Mouse (Mus musculus): ENCODE data around the gene Etv5.

Gene Etv5

DNA sequence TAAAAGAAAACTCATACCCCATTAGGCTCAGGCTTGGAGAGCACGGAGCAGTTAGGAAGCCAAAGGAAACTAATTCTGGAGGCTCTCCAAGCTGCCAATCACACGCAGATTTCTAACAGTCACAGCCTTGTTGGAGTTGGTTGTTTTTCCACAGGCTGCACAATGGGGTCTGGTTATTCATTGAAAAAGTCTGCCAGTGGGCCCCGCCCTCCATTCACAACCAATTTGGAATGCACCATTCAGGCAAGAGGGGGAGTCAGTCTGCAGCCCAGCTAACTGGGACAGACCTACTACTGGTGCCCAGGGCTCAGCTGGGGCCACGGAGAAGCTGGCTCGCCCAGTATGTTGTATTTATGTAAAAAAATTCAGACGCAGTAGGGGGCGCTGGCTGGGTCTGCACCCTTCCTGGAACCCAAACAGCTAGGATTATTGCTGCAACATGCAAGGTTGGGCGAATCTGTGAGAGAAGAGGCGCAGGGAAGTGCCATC, 10.6 kb downstream of the Etv5 start:
- DNase-seq, result peak; percentile 74

DNA sequence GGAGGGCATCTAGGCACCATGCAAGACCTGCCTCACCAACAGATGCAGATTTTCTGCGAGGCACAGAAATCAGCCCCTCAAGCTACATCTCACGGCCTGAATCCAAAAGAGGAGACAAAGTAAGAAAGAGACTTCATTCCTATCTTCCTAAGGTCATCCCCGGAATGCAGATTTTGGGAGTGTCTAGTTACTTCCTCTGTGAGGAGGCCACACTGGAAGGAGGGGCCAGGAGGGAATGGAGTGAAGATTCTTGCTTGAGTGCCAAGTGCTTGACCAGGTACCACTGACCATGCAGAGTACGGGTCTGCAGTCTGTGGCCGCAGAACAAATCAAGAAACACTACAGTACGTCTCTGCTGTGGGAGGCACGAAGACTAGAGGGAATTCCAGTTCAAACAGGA, 12.7 kb downstream of the Etv5 start:
- DNase-seq, result no peak

DNA sequence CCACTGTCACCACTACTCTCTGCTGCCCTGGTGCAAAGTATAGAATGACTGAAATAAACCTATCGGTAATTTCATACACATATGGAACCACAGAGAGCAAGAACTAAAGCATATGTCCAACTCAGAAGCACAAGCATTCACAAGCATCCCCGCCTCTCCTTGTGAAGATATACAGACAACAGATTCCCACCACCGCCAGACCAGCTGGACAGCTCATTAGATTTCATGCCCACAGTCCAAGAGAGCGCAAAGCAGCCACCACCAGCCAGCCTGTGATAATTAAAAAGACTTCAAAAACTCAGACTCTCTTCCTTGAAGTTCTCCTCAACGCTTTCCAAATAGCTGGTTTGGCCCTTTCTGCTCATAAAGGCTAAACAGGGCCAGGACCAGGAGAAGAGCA, 17.3 kb downstream of the Etv5 start:
- DNase-seq, result no peak

DNA sequence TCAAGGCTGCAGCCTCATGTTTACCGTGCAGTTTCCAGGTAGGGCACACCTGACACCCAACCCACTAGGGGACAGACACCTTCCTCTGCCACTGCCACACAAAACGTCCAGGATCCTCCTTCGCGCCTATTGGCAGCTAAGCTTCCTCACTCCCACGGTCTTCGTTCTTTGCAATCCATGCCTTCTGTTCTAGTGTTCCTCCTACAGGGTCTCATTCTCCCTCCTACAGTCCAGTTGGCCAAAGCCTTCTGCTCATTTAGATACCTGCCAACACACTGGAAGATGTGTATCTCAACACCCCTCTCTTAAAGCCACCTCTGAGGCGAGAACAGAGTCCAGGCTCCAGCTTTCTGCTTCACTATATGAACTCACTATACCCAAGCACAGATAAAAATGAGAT, 21.6 kb downstream of the Etv5 start:
- DNase-seq, result no peak

DNA sequence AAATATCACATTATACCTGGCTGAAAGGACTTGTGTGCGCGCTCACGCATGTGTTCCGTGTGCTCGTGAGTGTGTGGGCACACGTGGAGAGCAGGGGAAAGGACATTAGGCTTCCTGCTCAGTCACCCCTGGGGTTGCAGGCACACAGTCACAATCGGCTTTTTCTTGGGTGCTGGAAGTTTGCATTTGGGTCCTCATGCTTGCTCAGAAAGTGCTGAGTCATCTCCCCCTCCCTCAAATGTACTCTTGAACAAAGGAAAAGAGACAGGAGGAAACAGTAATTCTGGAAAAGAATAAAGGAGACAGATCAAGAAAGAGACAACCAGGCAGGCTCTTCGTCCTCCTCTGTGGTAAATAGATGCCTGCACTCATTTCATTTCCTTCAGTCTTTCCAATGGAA, 22.5 kb downstream of the Etv5 start:
- no peak for DNase-seq

DNA sequence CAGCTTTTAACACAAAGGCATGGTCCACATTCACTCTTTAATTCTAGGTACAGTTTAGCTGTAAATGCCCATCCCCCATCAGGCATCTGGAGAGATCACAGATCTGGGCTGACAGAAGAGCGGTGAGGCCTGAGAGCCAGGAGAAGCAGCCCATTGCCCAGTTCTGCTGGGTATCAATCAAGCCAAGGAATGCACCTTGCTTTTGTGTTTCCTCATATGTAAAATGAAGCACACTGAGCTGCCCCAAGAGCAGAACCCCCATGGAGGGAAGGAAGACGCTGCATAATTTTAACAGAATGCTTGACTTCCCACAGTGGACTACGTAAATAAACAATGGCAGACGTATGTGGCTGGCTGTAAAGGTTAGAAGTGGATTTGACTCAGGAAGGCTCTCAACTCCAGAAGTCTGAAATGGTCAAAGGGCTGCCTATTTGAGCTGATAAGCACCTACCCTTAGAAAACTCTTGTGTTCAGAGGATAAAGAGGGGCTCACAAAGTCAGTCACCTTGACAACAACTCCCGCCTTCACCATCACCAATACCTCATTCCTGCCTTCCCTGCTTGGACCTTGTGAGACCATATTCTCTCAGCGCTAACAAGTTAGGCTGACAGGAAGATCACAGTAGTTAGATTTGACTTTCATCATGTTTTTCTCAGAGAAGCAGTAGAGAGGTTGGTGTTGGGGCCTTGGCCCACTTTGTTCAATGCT, 23.2 kb downstream of the Etv5 start:
- no peak for DNase-seq

DNA sequence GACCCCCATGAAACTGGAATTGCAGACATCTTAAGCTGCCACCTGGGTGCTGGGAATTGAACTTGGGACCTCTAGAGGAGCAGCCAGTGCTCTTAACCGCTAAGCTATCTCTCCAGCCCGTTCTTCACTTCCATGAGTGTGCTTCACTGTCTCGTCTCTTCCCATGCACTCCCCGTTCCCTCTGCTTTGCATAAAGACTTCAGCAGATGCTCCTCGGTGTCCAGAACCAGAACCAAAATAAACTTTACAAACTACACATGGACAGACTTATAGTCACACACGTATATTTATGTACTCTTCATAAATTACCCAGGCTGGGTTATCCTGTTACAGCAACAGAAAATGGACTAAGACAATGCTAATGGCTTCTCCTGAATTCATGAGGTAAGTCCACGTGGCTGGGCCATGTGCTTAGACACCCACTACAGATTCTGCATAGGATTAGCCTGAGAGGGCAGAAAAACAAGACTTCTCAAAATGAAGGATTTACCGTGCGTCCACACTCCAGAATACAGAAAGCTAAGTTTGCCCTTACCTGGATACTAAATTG, 25.2 kb downstream of the Etv5 start:
- DNase-seq, result no peak

DNA sequence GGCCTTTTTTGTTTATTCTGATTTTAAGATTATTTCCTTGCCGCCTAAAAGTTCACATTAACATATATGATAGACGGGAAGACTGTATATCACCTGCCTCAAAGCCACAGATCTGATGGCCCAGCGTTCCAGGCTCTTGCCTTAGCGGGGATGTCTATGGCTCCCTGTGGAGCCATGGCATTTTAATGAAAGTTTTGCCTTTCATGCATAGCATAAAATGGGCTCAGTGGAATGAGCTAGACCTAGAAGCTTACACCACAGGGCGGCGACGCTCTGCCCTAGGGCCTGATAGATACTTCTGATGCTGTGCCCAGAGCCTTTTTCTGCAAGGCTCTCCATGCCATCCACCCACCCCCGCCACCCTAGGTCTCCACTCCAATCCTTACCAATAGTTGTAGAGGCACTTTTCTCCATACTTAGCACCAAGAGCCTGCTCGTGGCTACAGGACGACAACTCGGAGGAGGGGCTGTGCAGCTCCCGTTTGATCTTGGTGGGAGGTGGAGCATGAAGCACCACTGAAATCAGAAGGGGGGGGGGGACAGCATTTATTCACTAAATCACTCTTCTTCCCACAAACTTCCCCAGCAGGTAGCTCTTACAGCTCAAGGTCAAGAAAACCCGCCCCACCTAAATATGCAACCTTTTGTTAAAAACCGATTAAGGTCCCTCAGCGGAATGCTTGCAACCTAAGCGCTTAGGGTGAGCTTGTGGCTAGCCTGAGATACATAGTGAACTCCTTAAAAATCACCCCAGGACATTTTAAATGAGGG, 26.9 kb downstream of the Etv5 start:
- no peak for DNase-seq

DNA sequence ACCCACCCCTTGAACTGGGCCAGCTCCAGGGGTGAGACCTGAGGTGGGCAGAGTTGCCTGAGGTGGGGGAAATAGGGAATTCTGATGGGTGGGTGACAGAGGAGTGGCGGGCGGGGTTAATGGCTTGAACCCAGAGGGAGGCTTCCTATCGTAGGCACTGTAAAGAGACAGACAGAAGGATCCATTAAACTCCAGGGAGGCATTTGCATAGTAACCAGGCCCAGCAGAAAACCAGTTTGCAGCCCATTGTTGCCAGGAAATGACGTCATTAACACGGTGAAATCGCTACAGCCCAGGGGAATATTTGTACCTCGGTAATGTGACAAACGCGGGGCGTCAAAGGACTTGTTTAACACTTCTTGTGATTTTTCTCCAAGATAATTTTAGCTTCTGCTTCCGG, 27.8 kb downstream of the Etv5 start:
- DNase-seq, result no peak

DNA sequence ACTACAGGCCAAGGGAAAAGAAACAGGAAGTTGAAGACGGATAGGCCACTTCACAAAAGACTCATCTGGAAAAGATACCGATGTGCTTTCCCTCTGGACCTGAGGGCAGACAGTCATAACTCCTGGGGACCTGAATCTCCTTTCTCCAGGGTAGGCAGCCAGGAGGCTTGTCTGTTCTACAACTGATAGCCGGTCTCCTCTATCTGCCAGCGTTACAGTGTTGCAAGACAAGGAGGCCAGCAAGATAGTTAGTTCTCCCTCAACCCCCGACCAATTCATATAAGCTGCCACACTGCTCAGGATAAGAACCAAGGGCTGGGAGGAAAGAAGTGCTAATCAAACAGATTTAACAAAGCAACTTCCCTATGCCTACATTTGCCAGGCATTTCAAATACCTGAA, 29.5 kb downstream of the Etv5 start:
- DNase-seq, result no peak

DNA sequence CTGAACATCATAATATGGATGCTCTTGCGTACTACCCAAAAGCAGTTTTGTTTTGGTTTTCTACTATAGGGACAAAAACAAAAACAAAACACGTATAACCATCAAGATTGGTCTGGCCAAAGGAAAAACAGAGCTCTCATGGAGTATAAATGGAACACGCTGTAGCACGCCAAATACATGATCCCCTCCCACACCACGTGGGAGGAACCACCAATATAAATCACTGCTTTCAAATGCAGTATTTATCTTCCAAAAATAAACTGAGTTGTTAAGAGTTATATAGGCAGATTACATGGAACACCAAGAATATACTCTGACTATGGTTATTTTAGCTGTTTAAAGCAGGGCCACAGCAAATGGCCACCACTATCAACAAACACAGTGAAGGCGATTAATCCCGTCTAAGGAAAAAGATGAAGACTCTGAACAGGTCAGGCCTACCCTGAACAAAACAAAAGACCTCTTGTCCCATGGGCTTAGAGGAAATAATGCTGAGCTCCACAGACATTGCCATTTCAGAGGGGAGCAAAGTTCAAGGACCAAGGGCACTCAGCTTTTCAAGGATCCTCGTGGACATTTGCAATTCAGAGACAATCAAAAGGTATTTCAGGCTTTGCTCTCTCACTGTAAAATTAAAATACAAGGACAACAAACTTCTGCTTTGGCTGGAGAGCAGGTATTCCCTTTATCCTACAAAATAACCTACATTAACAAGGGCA, 30.7 kb downstream of the Etv5 start:
- DNase-seq, result no peak

DNA sequence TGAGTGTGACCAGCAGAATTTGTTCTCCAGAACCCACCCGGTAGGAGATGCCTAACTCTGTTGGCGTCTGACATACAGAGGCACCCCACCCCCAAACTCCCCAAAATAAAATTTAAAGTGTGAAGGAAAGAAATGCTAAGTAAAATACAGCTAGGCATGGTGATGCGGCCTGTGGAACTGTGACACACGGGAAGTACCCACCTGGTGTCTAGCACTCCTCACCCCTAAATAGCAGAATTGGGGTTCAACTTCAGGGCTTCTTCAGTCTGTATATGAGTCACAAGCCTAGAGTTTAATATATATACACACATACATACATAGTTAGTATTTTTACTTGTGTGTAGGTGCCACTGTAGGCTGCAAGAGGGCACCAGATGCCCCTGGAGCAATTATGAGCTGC, 32.8 kb downstream of the Etv5 start:
- DNase-seq, result no peak

DNA sequence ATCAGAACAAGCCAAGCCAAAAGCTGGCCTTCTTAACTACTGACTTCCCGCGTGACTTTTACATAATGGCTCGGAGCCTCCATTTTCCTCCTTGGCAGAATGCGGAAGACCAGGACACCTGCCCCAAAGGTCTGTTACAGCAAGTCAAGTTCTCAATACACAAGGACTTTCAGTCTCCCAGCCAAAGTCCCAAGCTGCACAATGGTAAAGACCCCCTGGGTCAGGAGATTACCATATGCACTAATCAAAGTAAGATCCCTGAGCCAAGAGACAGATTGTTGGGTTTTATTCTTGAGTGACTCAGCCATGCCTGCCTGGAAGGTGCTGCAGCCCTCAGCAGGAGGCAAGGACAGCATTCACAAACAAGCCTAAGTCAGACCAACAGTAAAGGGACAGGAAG, 33.5 kb downstream of the Etv5 start:
- DNase-seq, result peak; percentile 66

DNA sequence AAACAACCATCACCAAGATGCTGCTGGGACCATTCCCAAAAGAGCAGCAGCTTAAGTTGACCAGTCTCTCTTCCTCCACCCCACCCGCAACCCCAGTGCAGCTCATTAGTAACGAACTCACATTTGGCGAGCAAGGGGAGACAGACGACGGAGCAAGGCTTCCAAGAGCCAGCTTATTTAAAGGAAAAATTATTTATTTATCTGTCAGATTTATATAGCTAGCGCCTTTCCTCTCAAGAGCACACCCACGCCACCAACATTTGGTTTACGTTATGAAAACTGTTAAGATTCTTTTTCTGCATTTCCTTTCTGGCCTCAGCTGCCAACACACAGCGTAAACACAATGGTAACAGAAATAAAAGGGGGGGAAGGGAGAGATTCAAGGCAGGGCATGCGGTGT, 34.0 kb downstream of the Etv5 start:
- peak; percentile 22 for DNase-seq

DNA sequence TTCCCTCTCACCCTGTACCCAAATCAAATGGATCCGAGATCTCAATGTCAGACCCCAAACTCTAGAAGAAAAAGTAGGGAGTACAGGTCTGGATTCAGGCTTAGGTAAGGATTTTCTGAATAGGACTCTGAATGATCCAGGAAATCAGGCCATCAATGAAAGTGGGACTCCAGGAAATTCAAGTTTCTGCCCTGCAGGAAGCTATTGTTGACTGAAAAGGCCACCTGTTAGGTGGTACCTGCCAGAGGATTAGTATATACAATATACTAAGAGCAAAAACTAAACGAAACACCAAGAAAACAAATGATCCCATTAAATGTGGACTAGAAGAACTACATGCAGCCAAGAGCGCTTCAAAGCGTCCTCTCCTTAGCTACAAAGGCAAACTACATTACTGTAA, 35.8 kb downstream of the Etv5 start:
- DNase-seq, result no peak

DNA sequence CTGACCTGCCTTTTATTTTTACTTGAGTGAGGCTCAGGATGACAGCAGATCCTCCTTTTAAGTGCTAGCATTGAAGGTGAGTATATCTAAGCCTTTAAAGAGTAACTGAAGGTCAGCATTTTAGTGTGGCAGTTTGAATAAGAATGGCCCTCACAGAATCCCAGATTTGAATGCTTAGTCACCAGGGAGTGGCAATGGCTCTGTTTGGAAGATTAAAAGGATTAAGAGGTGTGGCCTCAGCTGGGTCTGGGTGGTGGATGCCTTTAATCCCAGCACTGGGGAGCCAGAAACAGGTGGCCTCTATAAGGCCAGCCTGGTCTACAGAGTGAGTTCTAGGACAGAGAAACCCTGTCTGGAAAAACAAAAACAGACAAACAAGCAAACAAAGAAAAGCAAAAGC, 36.9 kb downstream of the Etv5 start:
- no peak for DNase-seq

DNA sequence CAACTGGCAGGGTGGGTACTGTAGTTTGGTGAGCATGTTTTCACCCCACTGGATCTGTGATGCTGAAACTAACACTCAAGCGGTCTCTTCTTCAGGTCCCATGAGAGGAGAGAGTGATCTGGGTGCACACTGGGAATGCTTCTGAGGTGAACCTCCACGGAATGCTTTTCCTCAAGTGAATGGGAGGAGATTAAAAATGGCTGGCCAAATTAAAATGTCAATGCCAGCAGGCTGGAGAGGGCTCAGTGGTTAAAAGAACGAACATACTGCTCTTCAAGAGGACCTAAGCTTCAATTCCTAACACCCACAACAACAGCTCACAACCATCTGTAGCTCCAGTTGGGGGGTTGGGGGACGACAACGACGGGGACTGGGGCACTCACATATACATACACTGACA, 39.3 kb downstream of the Etv5 start:
- DNase-seq, result no peak

DNA sequence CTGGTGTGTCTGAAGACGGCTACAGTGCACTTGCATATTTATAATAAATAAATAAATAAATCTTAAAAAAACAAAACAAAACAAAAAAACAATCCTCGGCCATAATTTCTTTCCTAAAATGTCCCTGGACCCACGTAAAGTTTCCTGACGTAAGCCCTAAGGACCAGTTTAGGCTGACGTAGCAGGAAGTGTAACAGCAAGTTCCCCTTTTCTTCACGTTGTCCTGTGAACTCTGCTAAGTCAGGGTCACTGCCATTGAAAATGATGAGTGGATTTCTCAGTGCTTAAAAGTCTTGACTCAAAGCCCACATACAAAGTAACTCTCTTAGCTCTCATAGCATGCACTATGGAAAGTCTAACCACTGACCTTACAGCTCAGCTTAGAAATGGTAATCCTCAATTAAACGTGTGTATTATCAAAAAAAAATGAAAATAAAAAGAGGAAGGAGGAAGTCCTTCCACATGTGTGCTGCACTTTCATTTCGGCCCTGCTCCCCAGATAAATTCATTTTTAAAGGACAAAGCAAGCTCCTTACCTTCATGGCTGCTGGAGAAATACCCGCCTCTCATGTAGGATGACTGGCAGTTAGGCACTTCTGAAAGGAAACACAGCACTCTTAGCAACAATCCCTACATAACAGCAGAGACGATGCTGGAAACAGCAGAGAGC, 40.6 kb downstream of the Etv5 start:
- DNase-seq, result no peak

DNA sequence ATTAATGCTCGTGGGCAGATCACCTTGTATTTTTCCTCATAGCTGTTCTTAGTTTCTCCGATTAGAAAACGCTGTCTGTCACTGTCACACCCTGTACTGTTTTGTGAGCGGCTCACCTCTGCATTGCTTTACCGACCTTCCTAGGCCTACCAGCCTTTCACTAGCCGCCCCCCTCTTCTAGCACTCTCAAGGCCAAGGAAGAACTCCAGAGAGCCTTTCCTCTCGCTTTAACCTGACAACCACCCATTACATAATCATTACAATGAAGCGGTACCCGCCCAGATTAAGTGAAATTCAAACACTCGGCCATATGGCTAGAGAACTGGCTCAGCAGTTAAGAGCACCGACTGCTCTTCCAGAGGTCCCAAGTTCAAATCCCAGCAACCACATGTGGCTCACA, 41.2 kb downstream of the Etv5 start:
- DNase-seq, result no peak

DNA sequence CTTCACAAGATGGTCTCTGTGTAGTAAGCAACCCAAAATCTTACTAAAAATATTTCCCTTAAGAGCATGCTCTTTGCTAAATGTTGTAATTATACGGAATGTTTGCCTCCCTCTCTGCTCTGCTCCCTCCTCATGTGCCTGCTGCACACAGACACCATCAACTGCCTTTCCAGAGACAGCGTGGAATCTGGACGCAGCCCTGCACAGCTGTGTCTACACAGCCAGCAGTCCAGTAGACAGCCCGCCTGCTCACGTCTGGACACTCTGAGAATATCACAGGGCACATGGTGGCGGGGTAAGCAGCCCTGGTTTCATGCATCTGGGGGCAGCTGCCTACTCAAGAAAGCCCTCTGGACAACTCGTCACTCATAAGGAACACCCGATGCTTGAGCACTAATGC, 43.1 kb downstream of the Etv5 start:
- DNase-seq, result no peak

DNA sequence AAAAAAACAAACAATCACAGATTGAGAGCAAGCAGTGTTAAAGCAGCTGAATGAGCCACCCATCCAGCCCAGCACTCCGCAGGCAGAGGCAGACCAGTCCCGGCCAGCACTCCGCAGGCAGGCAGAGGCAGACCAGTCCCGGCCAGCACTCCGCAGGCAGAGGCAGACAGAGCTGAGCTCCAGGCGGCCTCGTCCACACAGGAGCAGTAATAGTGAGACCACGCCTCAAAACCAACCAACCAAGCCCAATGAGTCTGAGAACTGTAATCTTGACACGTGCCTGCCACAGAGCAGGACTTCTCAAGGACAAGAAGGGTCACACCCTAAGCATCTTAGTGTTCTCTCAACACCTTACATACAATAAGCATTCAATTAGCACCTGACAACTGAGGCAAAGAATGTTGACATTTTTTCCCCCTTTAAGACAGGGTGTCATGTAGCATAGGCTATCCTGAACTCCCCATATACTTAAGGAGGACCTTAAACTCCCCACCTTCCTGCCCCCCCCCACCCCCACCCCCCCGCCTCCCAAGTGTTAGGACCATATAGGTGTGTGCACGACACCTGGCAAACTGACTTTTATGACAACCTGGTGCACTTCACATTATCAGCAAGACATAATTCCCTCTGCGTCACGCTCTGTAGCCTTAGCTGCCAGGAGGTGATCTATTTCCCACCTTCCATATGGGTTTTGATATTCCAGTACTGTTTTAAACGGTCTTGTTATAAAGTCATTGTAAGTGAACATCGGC, 44.2 kb downstream of the Etv5 start:
- no peak for DNase-seq

DNA sequence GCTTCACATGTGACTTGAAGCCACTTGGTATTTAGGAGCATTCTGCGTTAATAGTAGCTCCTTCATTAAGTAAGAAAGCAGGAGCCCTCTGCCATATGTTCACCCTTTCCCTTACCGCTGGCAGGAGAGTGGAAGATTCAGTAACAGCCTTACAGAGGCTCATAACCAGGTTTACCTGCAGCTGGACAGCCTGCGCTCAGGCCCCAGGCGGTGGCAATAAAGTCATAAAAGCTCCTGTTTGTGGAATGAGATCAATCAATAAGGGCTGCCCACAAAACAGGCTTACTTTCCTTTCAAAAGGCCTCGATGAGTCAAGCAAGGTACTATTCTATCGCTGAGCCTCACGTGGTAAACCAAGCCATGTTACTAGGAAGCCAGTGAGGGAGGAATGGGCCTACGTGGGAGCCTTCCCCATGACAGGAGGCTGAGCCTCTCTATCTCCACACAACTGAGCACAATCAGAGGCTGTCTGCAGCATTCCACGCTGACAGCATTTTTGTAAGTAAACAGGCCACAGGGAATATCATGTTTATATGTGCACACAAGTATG, 49.1 kb downstream of the Etv5 start:
- DNase-seq, result no peak

Measured in cerebellum, adult 11 months (tissue).